Mouse (Mus musculus): ENCODE measurements around the gene Rdh16. TPM values are rescaled to one million over a fixed set of nuclear protein-coding genes. Genes with fewer than 3 reads are reported as not detected.
"Not testable (repeated sequence)": the region's sequence is repeated elsewhere in the genome, so short reads cannot be mapped to it uniquely, and the experiment has no call there.

Rdh16 gene
- polyA plus RNA-seq, 1 experiment from 2014 or later: not detected

- no peak overlapping the region for H3K4me3 ChIP-seq (ENCODE audit: low read depth, low read length)
- H3K27me3 ChIP-seq (ENCODE audit: control insufficient read depth, insufficient read depth, low read length): no peaks in the 10 kb centered on the region
- no peak overlapping the region for H3K9ac ChIP-seq (ENCODE audit: low read length)
- WGBS: 82% methylated on average over 3 of the region's 3 CpGs
- H3K4me2 ChIP-seq: no peak overlapping the region
- DNase-seq (ENCODE audit: low spot score, missing footprints) (no peak), ATAC-seq (ENCODE audit: low FRiP score) (no peak)
- no peak overlapping the region for H3K27ac ChIP-seq (ENCODE audit: low read depth, low read length)
- H3K4me1 ChIP-seq (ENCODE audit: control insufficient read depth, insufficient read depth, low read length): no peaks in the 10 kb centered on the region
- H3K9me3 ChIP-seq (ENCODE audit: control insufficient read depth, low read length): no peaks in the 10 kb centered on the region
- H3K36me3 ChIP-seq (ENCODE audit: control insufficient read depth, insufficient read depth, low read length): no peaks in the 10 kb centered on the region
Measured at GRCm38 (mm10) chr10:127879155-127879688, 78.3 kb downstream of the Rdh16 start.

- H3K27ac ChIP-seq (ENCODE audit: low read depth, low read length): no peak overlapping the region
- H3K9ac ChIP-seq (ENCODE audit: low read length): no peak overlapping the region
- no peak overlapping the region for H3K4me2 ChIP-seq
- no peaks in the 10 kb centered on the region for H3K36me3 ChIP-seq (ENCODE audit: control insufficient read depth, insufficient read depth, low read length)
- WGBS: 93% methylated on average over 4 of the region's 4 CpGs
- no peaks in the 10 kb centered on the region for H3K27me3 ChIP-seq (ENCODE audit: control insufficient read depth, insufficient read depth, low read length)
- ATAC-seq (ENCODE audit: low FRiP score): no peak
- no peak overlapping the region for H3K4me3 ChIP-seq (ENCODE audit: low read depth, low read length)
- no peak for DNase-seq (ENCODE audit: low spot score, missing footprints)
- H3K4me1 ChIP-seq (ENCODE audit: control insufficient read depth, insufficient read depth, low read length): no peaks in the 10 kb centered on the region
- no peaks in the 10 kb centered on the region for H3K9me3 ChIP-seq (ENCODE audit: control insufficient read depth, low read length)
Measured at GRCm38 (mm10) chr10:127881041-127881440, 80.1 kb downstream of the Rdh16 start.

- 86% methylated on average over 1 of the region's 1 CpGs for WGBS
- H3K4me1 ChIP-seq (ENCODE audit: control insufficient read depth, insufficient read depth, low read length): no peaks in the 10 kb centered on the region
- H3K9me3 ChIP-seq (ENCODE audit: control insufficient read depth, low read length): no peaks in the 10 kb centered on the region
- no peak overlapping the region for H3K4me3 ChIP-seq (ENCODE audit: low read depth, low read length)
- no peaks in the 10 kb centered on the region for H3K27me3 ChIP-seq (ENCODE audit: control insufficient read depth, insufficient read depth, low read length)
- no peak overlapping the region for H3K4me2 ChIP-seq
- H3K9ac ChIP-seq (ENCODE audit: low read length): no peak overlapping the region
- ATAC-seq (ENCODE audit: low FRiP score): no peak
- no peak overlapping the region for H3K27ac ChIP-seq (ENCODE audit: low read depth, low read length)
- DNase-seq (ENCODE audit: low spot score, missing footprints): no peak
- no peaks in the 10 kb centered on the region for H3K36me3 ChIP-seq (ENCODE audit: control insufficient read depth, insufficient read depth, low read length)
Measured at GRCm38 (mm10) chr10:127886551-127886950, 85.6 kb downstream of the Rdh16 start.

- Histone ChIP-seq H3K4me2 (no peak overlapping the region), H3K9ac (ENCODE audit: low read length) (no peak overlapping the region), H3K9me3 (ENCODE audit: control insufficient read depth, low read length) (no peaks in the 10 kb centered on the region), H3K4me1 (ENCODE audit: control insufficient read depth, insufficient read depth, low read length) (no peaks in the 10 kb centered on the region), H3K27ac (ENCODE audit: low read depth, low read length) (no peak overlapping the region), H3K36me3 (ENCODE audit: control insufficient read depth, insufficient read depth, low read length) (no peaks in the 10 kb centered on the region), H3K27me3 (ENCODE audit: control insufficient read depth, insufficient read depth, low read length) (no peaks in the 10 kb centered on the region), H3K4me3 (ENCODE audit: low read depth, low read length) (no peak overlapping the region)
- ATAC-seq (ENCODE audit: low FRiP score) (no peak), DNase-seq (ENCODE audit: low spot score, missing footprints) (no peak)
- 85% methylated on average over 4 of the region's 4 CpGs for WGBS
Measured at GRCm38 (mm10) chr10:127886971-127887370, 86.0 kb downstream of the Rdh16 start.

GRCm38 (mm10) chr10:127888605-127889004 lies 87.7 kb downstream of the Rdh16 start, which contains the start of gene Rdh7:
Rdh7 (minus strand) TSS chr10:127888817.
- no peak for ATAC-seq (ENCODE audit: low FRiP score)
- H3K4me1 ChIP-seq (ENCODE audit: control insufficient read depth, insufficient read depth, low read length): no peaks in the 10 kb centered on the region
- no peak within 1 kb of the TSS for H3K4me3 ChIP-seq (ENCODE audit: low read depth, low read length)

GRCm38 (mm10) chr10:127891481-127891880 lies 90.5 kb downstream of the Rdh16 start:
- Histone ChIP-seq H3K4me1 (ENCODE audit: control insufficient read depth, insufficient read depth, low read length) (no peaks in the 10 kb centered on the region), H3K9me3 (ENCODE audit: control insufficient read depth, low read length) (no peaks in the 10 kb centered on the region), H3K9ac (ENCODE audit: low read length) (no peak overlapping the region), H3K27me3 (ENCODE audit: control insufficient read depth, insufficient read depth, low read length) (no peaks in the 10 kb centered on the region), H3K27ac (ENCODE audit: low read depth, low read length) (no peak overlapping the region), H3K4me2 (no peak overlapping the region), H3K4me3 (ENCODE audit: low read depth, low read length) (no peak overlapping the region), H3K36me3 (ENCODE audit: control insufficient read depth, insufficient read depth, low read length) (no peaks in the 10 kb centered on the region)
- 70% methylated on average over 1 of the region's 1 CpGs for WGBS
- no peak for ATAC-seq (ENCODE audit: low FRiP score)
- DNase-seq (ENCODE audit: low spot score, missing footprints): no peak

More at GRCm38 (mm10) chr10:127888605-127889004, 87.7 kb downstream of the Rdh16 start, which contains the start of gene Rdh7:
- no peak for DNase-seq (ENCODE audit: low spot score, missing footprints)
- no peak within 1 kb of the TSS for H3K4me2 ChIP-seq
- no peaks in the 10 kb centered on the region for H3K9me3 ChIP-seq (ENCODE audit: control insufficient read depth, low read length)
- no peaks in the 10 kb centered on the region for H3K27me3 ChIP-seq (ENCODE audit: control insufficient read depth, insufficient read depth, low read length)
- no peaks in the 10 kb centered on the region for H3K36me3 ChIP-seq (ENCODE audit: control insufficient read depth, insufficient read depth, low read length)
- H3K9ac ChIP-seq (ENCODE audit: low read length): no peak within 1 kb of the TSS
- no peak within 1 kb of the TSS for H3K27ac ChIP-seq (ENCODE audit: low read depth, low read length)

- H3K36me3 ChIP-seq (ENCODE audit: control insufficient read depth, insufficient read depth, low read length); H3K9me3 ChIP-seq (ENCODE audit: control insufficient read depth, low read length); H3K4me2 ChIP-seq; H3K4me3 ChIP-seq (ENCODE audit: low read depth, low read length); H3K9ac ChIP-seq (ENCODE audit: low read length); DNase-seq (ENCODE audit: low spot score, missing footprints); H3K27ac ChIP-seq (ENCODE audit: low read depth, low read length); H3K27me3 ChIP-seq (ENCODE audit: control insufficient read depth, insufficient read depth, low read length); ATAC-seq (ENCODE audit: low FRiP score); H3K4me1 ChIP-seq (ENCODE audit: control insufficient read depth, insufficient read depth, low read length): not testable (repeated sequence)
- 67% methylated on average over 5 of the region's 5 CpGs for WGBS
Measured at GRCm38 (mm10) chr10:127893163-127894022, 92.4 kb downstream of the Rdh16 start.

Other genes starting within 250 kb of the Rdh16 start
- 52.2 and 58.8 TPM in 2 replicates for gene Lrp1, start 180.0 kb upstream of the Rdh16 start, polyA plus RNA-seq (2014; fragmentation: Nextera tagmentation; extraction: Ambion mirVana)
- gene Stat6, start 158.2 kb upstream of the Rdh16 start, polyA plus RNA-seq (2014; fragmentation: Nextera tagmentation; extraction: Ambion mirVana): 5.7 and 6.9 TPM in 2 replicates
- gene Nemp1, start 134.3 kb upstream of the Rdh16 start, polyA plus RNA-seq (2014; fragmentation: Nextera tagmentation; extraction: Ambion mirVana): 10.0 and 10.9 TPM in 2 replicates
- gene Nab2, start 132.6 kb upstream of the Rdh16 start, polyA plus RNA-seq (2014; fragmentation: Nextera tagmentation; extraction: Ambion mirVana): 2.1 and 2.2 TPM in 2 replicates
- 0.41 and 0.46 TPM in 2 replicates for gene Myo1a, start 96.0 kb upstream of the Rdh16 start, polyA plus RNA-seq (2014; fragmentation: Nextera tagmentation; extraction: Ambion mirVana)
- gene Tac2, start 76.7 kb upstream of the Rdh16 start, polyA plus RNA-seq (2014; fragmentation: Nextera tagmentation; extraction: Ambion mirVana): not detected in 2 replicates
- gene Zbtb39, start 61.6 kb upstream of the Rdh16 start, polyA plus RNA-seq (2014; fragmentation: Nextera tagmentation; extraction: Ambion mirVana): 7.5 and 7.6 TPM in 2 replicates
- 0.21 and 0.30 TPM in 2 replicates for gene Gpr182, start 49.4 kb upstream of the Rdh16 start, polyA plus RNA-seq (2014; fragmentation: Nextera tagmentation; extraction: Ambion mirVana)
- gene Rdh1, start 41.4 kb upstream of the Rdh16 start, polyA plus RNA-seq (2014; fragmentation: Nextera tagmentation; extraction: Ambion mirVana): not detected in 2 replicates
- not detected in 2 replicates for gene Rdh16f1, start 41.4 kb upstream of the Rdh16 start, polyA plus RNA-seq (2014; fragmentation: Nextera tagmentation; extraction: Ambion mirVana)
- 0.10 and 0.15 TPM in 2 replicates for gene Rdh9, start 24.8 kb upstream of the Rdh16 start, polyA plus RNA-seq (2014; fragmentation: Nextera tagmentation; extraction: Ambion mirVana)
- not detected in 2 replicates for gene Rdh19, start 48.8 kb downstream of the Rdh16 start, polyA plus RNA-seq (2014; fragmentation: Nextera tagmentation; extraction: Ambion mirVana)
- not detected in 2 replicates for gene Rdh16f2, start 65.3 kb downstream of the Rdh16 start, polyA plus RNA-seq (2014; fragmentation: Nextera tagmentation; extraction: Ambion mirVana)
- gene Rdh7, start 87.7 kb downstream of the Rdh16 start, polyA plus RNA-seq (2014; fragmentation: Nextera tagmentation; extraction: Ambion mirVana): not detected in 2 replicates
- gene Sdr9c7, start 97.4 kb downstream of the Rdh16 start, polyA plus RNA-seq (2014; fragmentation: Nextera tagmentation; extraction: Ambion mirVana): not detected in 2 replicates
- not detected in 2 replicates for gene Hsd17b6, start 206.5 kb downstream of the Rdh16 start, polyA plus RNA-seq (2014; fragmentation: Nextera tagmentation; extraction: Ambion mirVana)
- 106 and 107 TPM in 2 replicates for gene Prim1, start 214.0 kb downstream of the Rdh16 start, polyA plus RNA-seq (2014; fragmentation: Nextera tagmentation; extraction: Ambion mirVana)
- gene Naca, start 234.4 kb downstream of the Rdh16 start, polyA plus RNA-seq (2014; fragmentation: Nextera tagmentation; extraction: Ambion mirVana): 915 and 936 TPM in 2 replicates

Measured in midbrain, embryonic 11.5 days (tissue).